Mouse (Mus musculus) frontal cortex, adult (tissue): ENCODE measurements around the gene Gm17571.
A peak's percentile ranks its signal among the peaks of the same experiment; 100 is the strongest.

Experiments used
- ATAC-seq: cut with Nextera tagmentation; 2 replicates; pipeline ENCODE4 v1.9.2; 2017; ENCODE audit warnings: mild to moderate bottlenecking, moderate library complexity, mixed read lengths; ENCODE audit not compliant: low TSS enrichment

Gene Gm17571

GRCm38 (mm10) chr9:13446703-13447285 lies at the start of gene Gm17571:
TSS of gene Gm17571 (minus strand) at chr9:13446753.
- ATAC-seq, result no peak

GRCm38 (mm10) chr9:13495530-13495929 lies 49.0 kb upstream of the Gm17571 start:
- no peak for ATAC-seq

- no peak for ATAC-seq
Measured at GRCm38 (mm10) chr9:13493746-13494145, 47.2 kb upstream of the Gm17571 start.

GRCm38 (mm10) chr9:13492807-13493206 lies 46.3 kb upstream of the Gm17571 start:
- ATAC-seq, result no peak

GRCm38 (mm10) chr9:13491854-13492620 lies 45.5 kb upstream of the Gm17571 start:
- ATAC-seq, result peak; percentile 73

- ATAC-seq, result no peak
Measured at GRCm38 (mm10) chr9:13491107-13491506, 44.6 kb upstream of the Gm17571 start.

GRCm38 (mm10) chr9:13485914-13486313 lies 39.4 kb upstream of the Gm17571 start:
- no peak for ATAC-seq

GRCm38 (mm10) chr9:13484267-13485240 lies 38.0 kb upstream of the Gm17571 start:
- peak; percentile 86 for ATAC-seq

GRCm38 (mm10) chr9:13483199-13484068 lies 36.9 kb upstream of the Gm17571 start:
- no peak for ATAC-seq

- no peak for ATAC-seq
Measured at GRCm38 (mm10) chr9:13479275-13479674, 32.7 kb upstream of the Gm17571 start.

GRCm38 (mm10) chr9:13474951-13475350 lies 28.4 kb upstream of the Gm17571 start:
- ATAC-seq, result no peak

GRCm38 (mm10) chr9:13470013-13470412 lies 23.5 kb upstream of the Gm17571 start:
- ATAC-seq, result no peak

- ATAC-seq, result no peak
Measured at GRCm38 (mm10) chr9:13468778-13469177, 22.2 kb upstream of the Gm17571 start.

GRCm38 (mm10) chr9:13467745-13468144 lies 21.2 kb upstream of the Gm17571 start:
- no peak for ATAC-seq

GRCm38 (mm10) chr9:13466816-13467215 lies 20.3 kb upstream of the Gm17571 start:
- ATAC-seq, result no peak

- no peak for ATAC-seq
Measured at GRCm38 (mm10) chr9:13466351-13466750, 19.8 kb upstream of the Gm17571 start.

- ATAC-seq, result no peak
Measured at GRCm38 (mm10) chr9:13465358-13466020, 18.9 kb upstream of the Gm17571 start.

- ATAC-seq, result no peak
Measured at GRCm38 (mm10) chr9:13460926-13461325, 14.4 kb upstream of the Gm17571 start.

GRCm38 (mm10) chr9:13460012-13460411 lies 13.5 kb upstream of the Gm17571 start:
- ATAC-seq, result peak; percentile 74

GRCm38 (mm10) chr9:13459371-13459770 lies 12.8 kb upstream of the Gm17571 start:
- peak; percentile 20; the same call in 1 of the 2 replicates for ATAC-seq

- ATAC-seq, result peak; percentile 62
Measured at GRCm38 (mm10) chr9:13457774-13458173, 11.2 kb upstream of the Gm17571 start.
